Mouse (Mus musculus): Measurements from ENCODE around the gene Camkk2.

GRCm38 (mm10) chr5:122823976-122824375, 44.8 kb upstream of the Camkk2 start:
- TF ChIP-seq CTCF (IDR thresholded peaks at IDR 0.05) = no peak; the same call in 1 of the 2 replicates
- no peak for TF ChIP-seq EP300 (IDR thresholded peaks at IDR 0.05)
